Mouse (Mus musculus): Measurements from ENCODE around the gene Anp32b. TPM values are rescaled to one million over a fixed set of nuclear protein-coding genes. Genes with fewer than 3 reads are reported as not detected.

Anp32b gene
- polyA plus RNA-seq, 1 experiment from 2014 or later, result 555 TPM

- Histone ChIP-seq H3K4me1 (replicated peaks) (peaks cover 79% of the 10 kb centered on the region), H3K27me3 (no peaks in the 10 kb centered on the region), H3K9me3 (replicated peaks) (no peaks in the 10 kb centered on the region), H3K4me2 (peak overlapping the region; percentile 90), H3K27ac (peak overlapping the region; percentile 99), H3K9ac (peak overlapping the region; percentile 98), H3K36me3 (peaks cover 52% of the 10 kb centered on the region), H3K4me3 (replicated peaks) (peak overlapping the region; percentile 97)
- ATAC-seq (ENCODE audit: low read depth) (no peak), DNase-seq (no peak)
- 10% methylated on average over 13 of the region's 13 CpGs for WGBS (ENCODE audit: insufficient replicate concordance)
Measured at GRCm38 (mm10) chr4:46452855-46453719, 2.4 kb downstream of the Anp32b start.

- Histone ChIP-seq H3K9me3 (replicated peaks) (no peaks in the 10 kb centered on the region), H3K27me3 (no peaks in the 10 kb centered on the region), H3K9ac (peak overlapping the region; percentile 98), H3K4me3 (replicated peaks) (peak overlapping the region; percentile 97), H3K4me1 (replicated peaks) (peaks cover 78% of the 10 kb centered on the region), H3K27ac (peak overlapping the region; percentile 99), H3K4me2 (peak overlapping the region; percentile 90), H3K36me3 (peaks cover 64% of the 10 kb centered on the region)
- ATAC-seq (ENCODE audit: low read depth), result peak; percentile 16; the same call in 1 of the 2 replicates
- peak; percentile 62 for DNase-seq
- WGBS (ENCODE audit: insufficient replicate concordance), result 31% methylated on average over 5 of the region's 5 CpGs
Measured at GRCm38 (mm10) chr4:46454097-46454864, 3.6 kb downstream of the Anp32b start.

- H3K4me2 ChIP-seq, result peak overlapping the region; percentile 90
- peaks cover 89% of the 10 kb centered on the region for H3K36me3 ChIP-seq
- H3K4me1 ChIP-seq (replicated peaks), result peaks cover 90% of the 10 kb centered on the region
- H3K4me3 ChIP-seq (replicated peaks), result peak overlapping the region; percentile 97
- peak overlapping the region; percentile 99 for H3K27ac ChIP-seq
- DNase-seq, result no peak
- H3K27me3 ChIP-seq, result no peaks in the 10 kb centered on the region
- 69% methylated on average over 4 of the region's 4 CpGs for WGBS (ENCODE audit: insufficient replicate concordance)
- no peaks in the 10 kb centered on the region for H3K9me3 ChIP-seq (replicated peaks)
- H3K9ac ChIP-seq, result peak overlapping the region; percentile 98
- ATAC-seq (ENCODE audit: low read depth), result no peak
Measured at GRCm38 (mm10) chr4:46456762-46457161, 6.1 kb downstream of the Anp32b start.

GRCm38 (mm10) chr4:46457186-46457585 lies 6.5 kb downstream of the Anp32b start:
- ATAC-seq (ENCODE audit: low read depth), result no peak
- peak overlapping the region; percentile 98 for H3K9ac ChIP-seq
- no peaks in the 10 kb centered on the region for H3K9me3 ChIP-seq (replicated peaks)
- peaks cover 93% of the 10 kb centered on the region for H3K4me1 ChIP-seq (replicated peaks)
- H3K27ac ChIP-seq, result peak overlapping the region; percentile 99
- peak overlapping the region; percentile 97 for H3K4me3 ChIP-seq (replicated peaks)
- peaks cover 90% of the 10 kb centered on the region for H3K36me3 ChIP-seq
- 62% methylated on average over 3 of the region's 3 CpGs for WGBS (ENCODE audit: insufficient replicate concordance)
- peak overlapping the region; percentile 90 for H3K4me2 ChIP-seq
- no peaks in the 10 kb centered on the region for H3K27me3 ChIP-seq
- no peak for DNase-seq

GRCm38 (mm10) chr4:46458411-46458810 lies 7.7 kb downstream of the Anp32b start:
- H3K9ac ChIP-seq, result peak overlapping the region; percentile 98; the same call in 1 of the 2 replicates
- H3K4me2 ChIP-seq, result peak overlapping the region; percentile 90
- 77% methylated on average over 2 of the region's 2 CpGs for WGBS (ENCODE audit: insufficient replicate concordance)

GRCm38 (mm10) chr4:46463130-46463830 lies 12.6 kb downstream of the Anp32b start:
- Histone ChIP-seq H3K4me3 (replicated peaks) (no peak overlapping the region), H3K4me2 (no peak overlapping the region), H3K36me3 (peaks cover 100% of the 10 kb centered on the region), H3K4me1 (replicated peaks) (peaks cover 58% of the 10 kb centered on the region), H3K27me3 (no peaks in the 10 kb centered on the region), H3K9ac (no peak overlapping the region), H3K27ac (peak overlapping the region; percentile 56; the same call in 1 of the 2 replicates), H3K9me3 (replicated peaks) (no peaks in the 10 kb centered on the region)
- peak; percentile 43 for DNase-seq
- WGBS (ENCODE audit: insufficient replicate concordance), result 81% methylated on average over 7 of the region's 7 CpGs
- ATAC-seq (ENCODE audit: low read depth), result peak; percentile 56

More at GRCm38 (mm10) chr4:46458411-46458810, 7.7 kb downstream of the Anp32b start:
- Histone ChIP-seq H3K4me3 (replicated peaks) (peak overlapping the region; percentile 5; the same call in 1 of the 2 replicates), H3K36me3 (peaks cover 92% of the 10 kb centered on the region), H3K9me3 (replicated peaks) (no peaks in the 10 kb centered on the region), H3K4me1 (replicated peaks) (peaks cover 96% of the 10 kb centered on the region), H3K27ac (peak overlapping the region; percentile 99), H3K27me3 (no peaks in the 10 kb centered on the region)
- ATAC-seq (ENCODE audit: low read depth) (no peak), DNase-seq (no peak)

GRCm38 (mm10) chr4:46465740-46466139 lies 15.0 kb downstream of the Anp32b start:
- Histone ChIP-seq H3K4me2 (no peak overlapping the region), H3K27me3 (no peaks in the 10 kb centered on the region), H3K27ac (peak overlapping the region; percentile 43; the same call in 1 of the 2 replicates), H3K36me3 (peaks cover 100% of the 10 kb centered on the region), H3K4me3 (replicated peaks) (no peak overlapping the region), H3K9ac (no peak overlapping the region), H3K9me3 (replicated peaks) (no peaks in the 10 kb centered on the region), H3K4me1 (replicated peaks) (peaks cover 34% of the 10 kb centered on the region)
- no peak for ATAC-seq (ENCODE audit: low read depth)
- WGBS (ENCODE audit: insufficient replicate concordance), result 89% methylated on average over 3 of the region's 3 CpGs
- no peak for DNase-seq

GRCm38 (mm10) chr4:46475101-46475500 lies 24.4 kb downstream of the Anp32b start:
- no peaks in the 10 kb centered on the region for H3K4me1 ChIP-seq (replicated peaks)
- no peak overlapping the region for H3K4me2 ChIP-seq
- ATAC-seq (ENCODE audit: low read depth) (no peak), DNase-seq (no peak)
- H3K27me3 ChIP-seq, result no peaks in the 10 kb centered on the region
- H3K9ac ChIP-seq, result no peak overlapping the region
- peaks cover 94% of the 10 kb centered on the region for H3K36me3 ChIP-seq
- no peaks in the 10 kb centered on the region for H3K9me3 ChIP-seq (replicated peaks)
- 90% methylated on average over 5 of the region's 5 CpGs for WGBS (ENCODE audit: insufficient replicate concordance)
- H3K27ac ChIP-seq, result no peak overlapping the region
- H3K4me3 ChIP-seq (replicated peaks), result no peak overlapping the region

- 94% methylated on average over 2 of the region's 2 CpGs for WGBS (ENCODE audit: insufficient replicate concordance)
- peaks cover 4% of the 10 kb centered on the region for H3K4me1 ChIP-seq (replicated peaks)
- no peak overlapping the region for H3K4me3 ChIP-seq (replicated peaks)
- H3K27ac ChIP-seq, result peak overlapping the region; percentile 8; the same call in 1 of the 2 replicates
- H3K36me3 ChIP-seq, result peaks cover 56% of the 10 kb centered on the region
- H3K27me3 ChIP-seq, result no peaks in the 10 kb centered on the region
- H3K4me2 ChIP-seq, result no peak overlapping the region
- H3K9me3 ChIP-seq (replicated peaks), result no peaks in the 10 kb centered on the region
- DNase-seq (no peak), ATAC-seq (ENCODE audit: low read depth) (no peak)
- H3K9ac ChIP-seq, result no peak overlapping the region
Measured at GRCm38 (mm10) chr4:46479081-46479480, 28.4 kb downstream of the Anp32b start.

- WGBS (ENCODE audit: insufficient replicate concordance), result 18% methylated on average over 14 of the region's 14 CpGs
- H3K4me1 ChIP-seq (replicated peaks), result peaks cover 48% of the 10 kb centered on the region
- no peaks in the 10 kb centered on the region for H3K27me3 ChIP-seq
- ATAC-seq (ENCODE audit: low read depth) (0 out of 2 replicates have a peak, but pooled peaks have one; percentile 19), DNase-seq (peak; percentile 63)
- no peaks in the 10 kb centered on the region for H3K9me3 ChIP-seq (replicated peaks)
- H3K27ac ChIP-seq, result peak overlapping the region; percentile 71
- H3K9ac ChIP-seq, result peak overlapping the region; percentile 59
- no peaks in the 10 kb centered on the region for H3K36me3 ChIP-seq
- peak overlapping the region; percentile 43 for H3K4me2 ChIP-seq
- no peak overlapping the region for H3K4me3 ChIP-seq (replicated peaks)
Measured at GRCm38 (mm10) chr4:46485696-46486417, 35.2 kb downstream of the Anp32b start.

Data from liver, embryonic 13.5 days (tissue).